Mouse (Mus musculus): ENCODE measurements at regions not wholly inside any gene's neighbourhood (a gene's known extent, or its start where the extent isn't known, plus 50 kb on each side); places are given as distances from the start of the nearest gene placed in this dataset.

- TF ChIP-seq POLR2A (IDR thresholded peaks at IDR 0.05; ENCODE audit: insufficient read depth, low read length) (no peak), EP300 (IDR thresholded peaks at IDR 0.05; ENCODE audit: insufficient read depth, low read depth, low read length) (no peak)
Observed at GRCm38 (mm10) chr2:10874303-10874702, 297.6 kb upstream of the Prkcq start.
